In the genomic region with DNA sequence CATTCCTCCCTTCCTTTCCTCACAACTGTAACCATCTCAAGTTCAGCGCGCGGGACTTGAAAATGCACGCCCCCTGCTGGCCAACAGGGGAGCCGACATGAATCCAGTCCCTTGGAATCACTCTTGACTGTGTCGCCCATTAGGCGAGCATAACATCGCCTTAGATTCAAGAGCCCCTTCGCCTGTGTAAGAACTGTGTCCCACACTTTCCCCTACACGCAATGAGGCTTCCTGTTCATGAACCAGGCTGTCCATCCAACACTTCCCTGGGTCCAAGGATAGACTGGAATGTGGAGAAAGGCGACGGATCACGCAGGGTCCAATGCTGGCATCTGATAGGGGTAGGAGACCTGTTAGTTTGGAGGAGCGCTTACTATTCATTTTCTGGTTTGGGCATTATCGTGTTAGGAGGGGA, we compare ENCODE assay signal across 8 mouse cellular contexts. TPM values are rescaled to one million over a fixed set of nuclear protein-coding genes. Genes with fewer than 3 reads are reported as not detected.
DNase-seq lines count a peak whose midpoint lies in the region; ATAC-seq and TF ChIP-seq lines count a peak whose summit lies in the region.

No protein-coding gene starts in this region.

- no peaks in the 10 kb centered on the region for H3K4me1 ChIP-seq in thymus, adult 2 months (replicated peaks; ENCODE audit: control insufficient read depth, insufficient read depth, low read length)
- H3K4me1 ChIP-seq in intestine, postnatal 0 days (replicated peaks; ENCODE audit: control insufficient read depth, insufficient read depth, low read length), result 0 out of 2 replicates have a peak, but pooled peaks cover 3% of the 10 kb centered on the region
- peaks cover 13% of the 10 kb centered on the region for H3K4me1 ChIP-seq in limb, embryonic 15.5 days
- peaks cover 11% of the 10 kb centered on the region for H3K4me1 ChIP-seq in midbrain, embryonic 16.5 days (ENCODE audit: control insufficient read depth, insufficient read depth, low read length)
- H3K4me1 ChIP-seq in stomach, postnatal 0 days (replicated peaks; ENCODE audit: control insufficient read depth, insufficient read depth), result peaks cover 4% of the 10 kb centered on the region

- no peak overlapping the region for H3K9ac ChIP-seq in intestine, postnatal 0 days (ENCODE audit: low read depth, low read length)
- H3K9ac ChIP-seq in limb, embryonic 15.5 days, result no peak overlapping the region
- H3K9ac ChIP-seq in midbrain, embryonic 16.5 days (ENCODE audit: low read depth, low read length), result peak overlapping the region; percentile 45
- H3K9ac ChIP-seq in stomach, postnatal 0 days (ENCODE audit: low read length), result no peak overlapping the region

- peak; percentile 73; the same call in 1 of the 2 replicates for TF ChIP-seq CTCF in thymus, adult 2 months (IDR thresholded peaks at IDR 0.05; ENCODE audit: borderline replicate concordance, control insufficient read depth, extremely low read depth, insufficient read depth, low read length, poor library complexity)
- peak; percentile 90 for TF ChIP-seq CTCF in intestine, postnatal 0 days (IDR thresholded peaks at IDR 0.05; ENCODE audit: low read depth)
- peak; percentile 94 for TF ChIP-seq CTCF in stomach, postnatal 0 days (IDR thresholded peaks at IDR 0.05; ENCODE audit: low read depth)

- H3K9me3 ChIP-seq in intestine, postnatal 0 days (ENCODE audit: control insufficient read depth), result no peaks in the 10 kb centered on the region
- H3K9me3 ChIP-seq in limb, embryonic 15.5 days, result no peaks in the 10 kb centered on the region
- no peaks in the 10 kb centered on the region for H3K9me3 ChIP-seq in midbrain, embryonic 16.5 days (replicated peaks; ENCODE audit: control insufficient read depth, low read length, poor library complexity, severe bottlenecking)
- no peaks in the 10 kb centered on the region for H3K9me3 ChIP-seq in stomach, postnatal 0 days (ENCODE audit: control insufficient read depth, low read length)

- no peak for TF ChIP-seq POLR2A in thymus, adult 2 months (IDR thresholded peaks at IDR 0.05; ENCODE audit: control insufficient read depth, extremely low read depth, insufficient read depth, low read length, poor library complexity)

- TF ChIP-seq EP300 in stomach, postnatal 0 days (optimal IDR thresholded peaks at IDR 0.05), result no peak

- peak; percentile 51 for DNase-seq in thymus, adult 2 months
- DNase-seq in thymus, adult 18-20 months, result no peak
- peak; percentile 58 to 72 for DNase-seq in cerebellum, postnatal 4 days (ENCODE audit: low spot score in 2 of 2)
- DNase-seq in gastrocnemius, postnatal 25 days, result peak; percentile 31
- DNase-seq in stomach, postnatal 0 days (ENCODE audit: low spot score), result peak; percentile 74

- no peak overlapping the region for H3K4me3 ChIP-seq in thymus, adult 2 months (ENCODE audit: control insufficient read depth, insufficient read depth, low read length)
- H3K4me3 ChIP-seq in intestine, postnatal 0 days (ENCODE audit: low read depth, low read length), result peak overlapping the region; percentile 40
- peak overlapping the region; percentile 40 for H3K4me3 ChIP-seq in limb, embryonic 15.5 days
- H3K4me3 ChIP-seq in midbrain, embryonic 16.5 days (ENCODE audit: low read depth, low read length), result peak overlapping the region; percentile 33
- peak overlapping the region; percentile 38 for H3K4me3 ChIP-seq in stomach, postnatal 0 days (ENCODE audit: low read depth, low read length)

- peaks cover 11% of the 10 kb centered on the region; the same call in 1 of the 2 replicates for H3K27me3 ChIP-seq in thymus, adult 2 months (ENCODE audit: control insufficient read depth, insufficient read depth, low read length)
- peaks cover 33% of the 10 kb centered on the region for H3K27me3 ChIP-seq in intestine, postnatal 0 days (replicated peaks; ENCODE audit: control insufficient read depth, insufficient read depth, low read length)
- peaks cover 39% of the 10 kb centered on the region for H3K27me3 ChIP-seq in limb, embryonic 15.5 days
- H3K27me3 ChIP-seq in midbrain, embryonic 16.5 days (ENCODE audit: control insufficient read depth, insufficient read depth, low read depth, low read length), result peaks cover 4% of the 10 kb centered on the region; the same call in 1 of the 2 replicates
- no peaks in the 10 kb centered on the region; the same call in 1 of the 2 replicates for H3K27me3 ChIP-seq in stomach, postnatal 0 days (ENCODE audit: control insufficient read depth, insufficient read depth, low read length)

- no peak overlapping the region for H3K27ac ChIP-seq in thymus, adult 2 months (ENCODE audit: control insufficient read depth, insufficient read depth, low read length)
- no peak overlapping the region for H3K27ac ChIP-seq in intestine, postnatal 0 days (ENCODE audit: low read depth, low read length)
- no peak overlapping the region for H3K27ac ChIP-seq in limb, embryonic 15.5 days
- H3K27ac ChIP-seq in midbrain, embryonic 16.5 days (ENCODE audit: low read length), result no peak overlapping the region
- H3K27ac ChIP-seq in stomach, postnatal 0 days (replicated peaks), result no peak overlapping the region

- H3K36me3 ChIP-seq in thymus, adult 2 months (ENCODE audit: control insufficient read depth, insufficient read depth, low read length), result no peaks in the 10 kb centered on the region
- H3K36me3 ChIP-seq in intestine, postnatal 0 days (ENCODE audit: control insufficient read depth, insufficient read depth), result no peaks in the 10 kb centered on the region
- H3K36me3 ChIP-seq in limb, embryonic 15.5 days, result no peaks in the 10 kb centered on the region
- H3K36me3 ChIP-seq in midbrain, embryonic 16.5 days (ENCODE audit: control insufficient read depth, insufficient read depth, low read length), result no peaks in the 10 kb centered on the region
- no peaks in the 10 kb centered on the region for H3K36me3 ChIP-seq in stomach, postnatal 0 days (ENCODE audit: control insufficient read depth, insufficient read depth, low read length)

- ATAC-seq in intestine, postnatal 0 days, result 0 out of 2 replicates have a peak, but pooled peaks have one; percentile 37
- no peak for ATAC-seq in limb, embryonic 15.5 days (ENCODE audit: insufficient number of reproducible peaks, low FRiP score, low TSS enrichment, low read depth)
- peak; percentile 78; the same call in 1 of the 2 replicates for ATAC-seq in midbrain, embryonic 16.5 days
- 0 out of 2 replicates have a peak, but pooled peaks have one; percentile 47 for ATAC-seq in stomach, postnatal 0 days (ENCODE audit: low FRiP score, low TSS enrichment)

- peak overlapping the region; percentile 78 for H3K4me2 ChIP-seq in intestine, postnatal 0 days (replicated peaks; ENCODE audit: low read depth)
- peak overlapping the region; percentile 80 for H3K4me2 ChIP-seq in limb, embryonic 15.5 days
- peak overlapping the region; percentile 76 for H3K4me2 ChIP-seq in midbrain, embryonic 16.5 days (ENCODE audit: low read length)
- H3K4me2 ChIP-seq in stomach, postnatal 0 days (replicated peaks; ENCODE audit: low read depth), result peak overlapping the region; percentile 69

- 11% methylated on average over 15 of the region's 15 CpGs for WGBS in thymus, adult 2 months
- 6% methylated on average over 15 of the region's 15 CpGs for WGBS in intestine, postnatal 0 days
- 3% methylated on average over 15 of the region's 15 CpGs for WGBS in limb, embryonic 15.5 days
- 2% methylated on average over 15 of the region's 15 CpGs for WGBS in midbrain, embryonic 16.5 days
- WGBS in stomach, postnatal 0 days, result 4% methylated on average over 15 of the region's 15 CpGs

RNA-seq across cellular contexts. Expression of gene Nt5c1a, which starts 0.5 kb away (rescaled TPM):
- polyA plus RNA-seq in thymus, adult 2 months (2012; rRNA removed), result 0.14 and 1.3 TPM in 2 replicates
- total RNA-seq in gastrocnemius, postnatal 25 days (2021), result 10 to 100 TPM; 19.6 to 32.5 TPM
- polyA plus RNA-seq in intestine, postnatal 0 days (2015; fragmentation: Nextera tagmentation; extraction: Ambion mirVana), result not detected in 2 replicates
- polyA plus RNA-seq in limb, embryonic 15.5 days (2015; fragmentation: Nextera tagmentation; extraction: Ambion mirVana), result 0.14 TPM in 1 of 2 replicates, not detected in the other
- polyA plus RNA-seq in midbrain, embryonic 16.5 days (2015; fragmentation: Nextera tagmentation; extraction: Ambion mirVana), result 0.15 and 0.17 TPM in 2 replicates
- not detected in 2 replicates for polyA plus RNA-seq in stomach, postnatal 0 days (2015; fragmentation: Nextera tagmentation; extraction: Ambion mirVana)

RNA-seq across cellular contexts. Expression of gene Hpcal4, which starts 17.8 kb away (rescaled TPM):
- 0.30 and 0.40 TPM in 2 replicates for polyA plus RNA-seq in thymus, adult 2 months (2012; rRNA removed)
- under 1 TPM in 1 of 2 experiments, not detected in 1; 0.36 TPM for total RNA-seq in gastrocnemius, postnatal 25 days (2021)
- polyA plus RNA-seq in intestine, postnatal 0 days (2015; fragmentation: Nextera tagmentation; extraction: Ambion mirVana), result 5.0 and 7.2 TPM in 2 replicates
- 0.46 and 0.50 TPM in 2 replicates for polyA plus RNA-seq in limb, embryonic 15.5 days (2015; fragmentation: Nextera tagmentation; extraction: Ambion mirVana)
- 69.3 and 76.5 TPM in 2 replicates for polyA plus RNA-seq in midbrain, embryonic 16.5 days (2015; fragmentation: Nextera tagmentation; extraction: Ambion mirVana)
- polyA plus RNA-seq in stomach, postnatal 0 days (2015; fragmentation: Nextera tagmentation; extraction: Ambion mirVana), result 1.8 and 3.0 TPM in 2 replicates

RNA-seq across cellular contexts. Expression of gene Heyl, which starts 32.6 kb away (rescaled TPM):
- 4.1 and 4.3 TPM in 2 replicates for polyA plus RNA-seq in thymus, adult 2 months (2012; rRNA removed)
- total RNA-seq in gastrocnemius, postnatal 25 days (2021), result 1 to 10 TPM; 6.7 to 7.4 TPM
- polyA plus RNA-seq in intestine, postnatal 0 days (2015; fragmentation: Nextera tagmentation; extraction: Ambion mirVana), result 4.3 and 4.5 TPM in 2 replicates
- polyA plus RNA-seq in limb, embryonic 15.5 days (2015; fragmentation: Nextera tagmentation; extraction: Ambion mirVana), result 11.0 and 15.6 TPM in 2 replicates
- polyA plus RNA-seq in midbrain, embryonic 16.5 days (2015; fragmentation: Nextera tagmentation; extraction: Ambion mirVana), result 5.6 and 6.2 TPM in 2 replicates
- polyA plus RNA-seq in stomach, postnatal 0 days (2015; fragmentation: Nextera tagmentation; extraction: Ambion mirVana), result 4.9 and 6.0 TPM in 2 replicates

Comparison
In these comparisons a context has a peak if more than half of its experiments do, and no peak if none do; other contexts are left out.
1. DNase-seq: peak in thymus, adult 2 months (single experiment), cerebellum, postnatal 4 days (2 of 2), gastrocnemius, postnatal 25 days (single experiment) and stomach, postnatal 0 days (single experiment); none in thymus, adult 18-20 months (0 of 2).
2. Peak in every context shown above with its lines, with median percentiles within 50 percentile points of each other: CTCF ChIP-seq and H3K4me2 ChIP-seq.